Mouse (Mus musculus) monocyte, adult 5-6 weeks (primary cell): ENCODE data around the gene Sh3bp2. TPM values are rescaled to one million over a fixed set of nuclear protein-coding genes. Genes with fewer than 3 reads are reported as not detected.
A peak's percentile ranks its signal among the peaks of the same experiment; 100 is the strongest.

Source experiments
- ATAC-seq: fragments of 153-309, 156-312 bp; replicated peaks from 2 replicates; pipeline ENCODE4 v1.8.0; 2017; ENCODE audit warnings: mild to moderate bottlenecking; ENCODE audit not compliant: low TSS enrichment, insufficient number of reproducible peaks, severe bottlenecking, poor library complexity, low FRiP score
- total RNA-seq: library from RNA; stranded (forward); fragments of 200-1000, 200-491, 200-594 nt; gene quantifications from 3 replicates; pipeline ENCODE4 v1.2.3, GENCODE M21; 2017

Sh3bp2 gene
- total RNA-seq, result 80.1 to 108 TPM (median 88.7 TPM) in 3 replicates

DNA sequence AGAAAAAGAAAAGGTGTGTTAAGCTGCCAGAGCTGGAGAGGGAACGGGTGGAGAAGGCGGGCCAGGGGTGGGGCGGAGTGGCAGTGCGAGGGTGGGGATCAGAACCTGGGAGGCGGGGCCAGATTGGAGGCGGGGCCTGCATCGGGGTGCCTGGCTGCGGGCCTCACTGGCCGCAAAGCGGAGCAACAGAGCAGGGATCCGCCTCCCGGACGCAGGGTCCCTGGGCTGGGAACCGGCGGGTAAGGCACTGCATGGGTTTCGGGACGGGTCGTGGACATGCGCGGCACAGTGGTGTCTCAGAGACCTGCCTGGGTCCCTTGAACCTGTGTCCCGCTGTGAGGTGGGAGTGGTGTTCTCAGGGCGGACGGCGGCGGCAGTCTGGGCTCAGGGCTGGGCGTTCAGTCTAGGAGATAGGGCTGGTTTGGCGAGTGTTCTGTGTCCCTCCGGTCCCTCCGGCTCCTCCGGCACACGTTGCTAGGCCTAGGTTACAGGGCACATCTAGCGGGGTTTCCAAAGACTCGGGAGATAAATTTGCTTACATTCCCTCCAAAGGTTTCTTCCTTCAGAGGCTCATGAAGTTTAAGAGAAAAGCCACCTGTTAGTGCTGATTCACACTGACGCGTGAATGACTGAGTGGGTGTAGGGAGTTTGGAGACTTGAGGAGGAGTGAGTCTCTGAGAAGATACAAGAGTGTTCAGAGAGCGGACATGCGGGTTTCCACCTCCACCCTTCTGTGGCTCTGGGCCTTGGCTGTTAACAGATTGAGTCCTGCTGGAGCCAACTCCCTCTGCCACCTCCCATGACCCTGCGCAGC, at the start of gene Sh3bp2:
Gene Sh3bp2 (plus strand): TSS at position 176 of the 814 bp plus-strand sequence.
- peak; percentile 74 for ATAC-seq

DNA sequence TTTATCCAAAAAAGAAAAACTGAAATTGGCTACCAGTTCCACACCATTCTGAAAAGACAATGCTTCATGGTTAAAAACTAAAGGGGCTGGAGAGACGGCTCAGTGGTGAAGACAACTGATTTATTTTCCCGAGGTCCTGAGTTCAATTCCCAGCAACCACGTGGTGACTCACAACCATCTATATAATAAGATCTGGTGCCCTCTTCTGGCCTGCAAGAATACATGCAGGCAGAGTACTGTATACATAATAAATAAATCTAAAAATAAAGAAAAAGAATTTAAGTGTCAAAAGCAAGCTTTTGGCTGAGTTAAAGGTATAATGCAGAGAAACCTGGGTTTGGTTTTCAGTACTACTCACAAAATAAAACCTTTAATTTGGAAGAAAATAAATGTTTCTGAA, 44.7 kb upstream of the Sh3bp2 start:
- no peak for ATAC-seq

GRCm38 (mm10) chr5:34485731-34486130, 39.9 kb upstream of the Sh3bp2 start:
- ATAC-seq, result no peak

DNA sequence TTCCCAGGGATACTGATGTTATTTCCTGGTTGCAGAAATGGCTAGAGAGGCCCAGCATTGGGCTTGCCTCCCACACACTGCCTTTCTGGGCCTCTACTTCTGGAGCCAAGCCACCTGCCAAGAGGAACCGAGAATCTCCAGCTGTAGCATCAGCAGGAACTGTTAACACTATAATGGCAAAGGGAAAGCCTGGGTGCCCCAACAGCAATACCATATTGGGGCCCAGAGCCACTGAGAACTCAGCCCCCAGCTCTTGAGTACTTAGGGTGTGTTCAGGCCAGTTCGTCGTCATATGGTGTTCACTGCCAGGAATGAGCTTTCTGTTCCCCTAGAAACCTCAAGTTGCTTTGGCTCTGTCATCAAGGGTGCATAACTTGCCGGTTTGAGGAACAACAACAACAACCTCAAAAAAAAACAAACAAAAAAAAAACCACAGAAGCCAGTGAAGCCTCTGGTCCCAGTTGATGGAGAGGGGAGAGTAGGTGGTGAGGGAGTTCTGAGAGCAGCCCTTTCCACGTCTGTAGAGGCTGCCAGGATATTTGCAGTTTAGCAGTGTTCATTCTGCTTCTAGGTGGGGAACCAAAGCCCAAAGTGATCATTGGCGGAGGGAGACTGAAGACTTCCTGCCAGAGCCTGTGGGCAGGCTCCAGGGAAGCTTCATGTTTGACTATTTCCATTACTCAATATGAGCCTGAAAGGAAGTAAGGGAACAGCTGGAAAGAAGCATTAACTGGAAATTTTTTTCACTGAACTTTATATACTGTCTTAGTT, 38.1 kb upstream of the Sh3bp2 start:
- no peak for ATAC-seq

DNA sequence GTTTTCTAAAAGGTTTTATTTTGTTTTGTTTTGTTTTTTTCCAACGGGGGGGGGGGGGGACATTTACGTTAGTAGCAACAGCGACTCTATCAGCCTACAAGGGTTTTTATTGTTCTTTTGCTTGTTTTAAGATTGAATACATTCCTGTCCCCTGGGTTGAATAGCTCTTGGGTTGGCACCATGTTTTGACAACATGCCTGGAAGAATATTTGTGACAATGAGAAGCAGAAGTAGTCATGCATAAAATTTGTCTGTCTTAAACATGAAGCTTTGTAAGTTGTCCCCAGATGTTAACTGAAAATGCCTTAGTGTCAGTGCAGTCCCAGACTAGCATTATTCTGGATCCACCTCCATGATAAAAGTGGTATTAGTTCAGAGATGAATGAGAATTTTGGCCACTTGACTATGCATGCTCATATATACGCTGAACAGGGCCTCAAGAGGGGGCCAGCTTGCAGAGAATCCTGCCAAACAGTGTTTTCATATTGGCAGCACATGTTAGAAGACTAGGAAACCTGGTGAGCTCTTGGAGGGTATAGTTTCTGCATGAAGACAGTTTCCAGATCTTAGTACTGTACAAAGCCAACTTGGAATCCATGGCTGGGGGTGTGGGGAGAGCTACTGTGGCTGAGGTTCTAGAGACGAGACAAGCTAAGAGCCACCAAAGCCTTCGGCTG, 36.8 kb upstream of the Sh3bp2 start:
- no peak for ATAC-seq

GRCm38 (mm10) chr5:34489418-34489787, 36.2 kb upstream of the Sh3bp2 start:
- no peak for ATAC-seq

GRCm38 (mm10) chr5:34496745-34497144, 28.9 kb upstream of the Sh3bp2 start:
- no peak for ATAC-seq

- no peak for ATAC-seq
These were observed 24.8 kb upstream of the Sh3bp2 start for GRCm38 (mm10) chr5:34500886-34501285.

- no peak for ATAC-seq
These were observed 24.1 kb upstream of the Sh3bp2 start for GRCm38 (mm10) chr5:34501588-34501987.

- ATAC-seq, result no peak
These were observed 23.2 kb upstream of the Sh3bp2 start for GRCm38 (mm10) chr5:34502411-34502810.

GRCm38 (mm10) chr5:34502821-34503220, 22.8 kb upstream of the Sh3bp2 start:
- ATAC-seq, result no peak

GRCm38 (mm10) chr5:34512486-34512885, 13.2 kb upstream of the Sh3bp2 start:
- no peak for ATAC-seq

DNA sequence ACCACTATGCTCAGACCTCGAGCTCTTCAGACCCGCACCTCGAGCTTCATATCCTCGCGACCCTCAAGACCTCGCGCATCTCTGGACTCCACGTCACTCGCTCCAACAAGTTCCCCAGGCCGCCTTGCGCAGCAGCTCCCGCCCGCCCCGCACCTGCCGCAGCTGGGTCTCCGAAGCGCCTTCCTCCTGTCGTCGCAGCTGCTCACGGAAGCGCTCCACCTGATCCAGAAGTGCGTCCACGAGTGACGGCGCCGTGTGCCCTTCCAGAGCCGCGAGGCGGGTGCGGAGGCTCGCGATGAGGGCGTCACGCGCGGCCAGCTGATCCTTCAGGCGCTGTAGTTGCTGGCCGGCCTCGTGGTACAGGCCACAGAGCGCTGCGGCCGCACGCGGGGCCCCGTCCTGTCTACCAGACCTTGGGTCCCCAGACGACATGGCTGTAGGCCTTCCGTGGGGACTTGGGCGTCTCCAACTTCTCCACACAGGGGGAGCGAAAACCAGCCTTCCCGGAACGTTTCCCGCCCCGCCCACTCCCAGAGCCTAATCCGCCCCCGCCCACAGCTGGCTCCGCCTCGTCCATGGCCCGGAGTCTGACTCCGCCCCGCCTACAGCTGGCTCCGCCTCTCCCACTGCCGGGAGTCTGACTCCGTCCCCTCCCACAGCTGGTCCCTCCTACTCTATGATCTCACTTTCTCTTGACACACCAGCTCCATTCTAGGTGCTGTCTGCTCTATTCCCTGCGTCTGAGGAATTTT, 12.0 kb upstream of the Sh3bp2 start, which contains the start of gene Tnip2:
Gene Tnip2 (minus strand): TSS at position 526 of the 752 bp plus-strand sequence.
- peak; percentile 91 for ATAC-seq

DNA sequence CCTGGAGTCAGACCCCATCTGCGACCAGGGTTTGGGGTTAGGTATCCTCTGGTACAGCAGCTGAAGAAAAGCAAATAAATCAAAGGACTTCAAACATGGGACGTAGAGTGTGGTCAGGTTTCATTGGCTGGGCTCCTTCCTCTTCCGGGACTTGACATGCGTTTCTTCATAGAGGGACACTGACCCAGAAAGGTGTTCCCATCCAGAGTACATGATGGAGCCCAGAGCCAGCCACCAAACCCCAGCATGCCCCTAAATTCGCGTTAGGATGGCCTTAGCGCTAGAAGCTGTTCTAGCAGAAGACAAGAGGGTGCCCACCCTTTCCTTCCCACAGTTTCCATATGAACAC, 11.4 kb upstream of the Sh3bp2 start:
- peak; percentile 45 for ATAC-seq

GRCm38 (mm10) chr5:34515096-34515495, 10.5 kb upstream of the Sh3bp2 start:
- no peak for ATAC-seq

GRCm38 (mm10) chr5:34517913-34518312, 7.7 kb upstream of the Sh3bp2 start:
- ATAC-seq, result peak; percentile 32

- ATAC-seq, result peak; percentile 63
These were observed 6.2 kb upstream of the Sh3bp2 start for GRCm38 (mm10) chr5:34519389-34519910.

DNA sequence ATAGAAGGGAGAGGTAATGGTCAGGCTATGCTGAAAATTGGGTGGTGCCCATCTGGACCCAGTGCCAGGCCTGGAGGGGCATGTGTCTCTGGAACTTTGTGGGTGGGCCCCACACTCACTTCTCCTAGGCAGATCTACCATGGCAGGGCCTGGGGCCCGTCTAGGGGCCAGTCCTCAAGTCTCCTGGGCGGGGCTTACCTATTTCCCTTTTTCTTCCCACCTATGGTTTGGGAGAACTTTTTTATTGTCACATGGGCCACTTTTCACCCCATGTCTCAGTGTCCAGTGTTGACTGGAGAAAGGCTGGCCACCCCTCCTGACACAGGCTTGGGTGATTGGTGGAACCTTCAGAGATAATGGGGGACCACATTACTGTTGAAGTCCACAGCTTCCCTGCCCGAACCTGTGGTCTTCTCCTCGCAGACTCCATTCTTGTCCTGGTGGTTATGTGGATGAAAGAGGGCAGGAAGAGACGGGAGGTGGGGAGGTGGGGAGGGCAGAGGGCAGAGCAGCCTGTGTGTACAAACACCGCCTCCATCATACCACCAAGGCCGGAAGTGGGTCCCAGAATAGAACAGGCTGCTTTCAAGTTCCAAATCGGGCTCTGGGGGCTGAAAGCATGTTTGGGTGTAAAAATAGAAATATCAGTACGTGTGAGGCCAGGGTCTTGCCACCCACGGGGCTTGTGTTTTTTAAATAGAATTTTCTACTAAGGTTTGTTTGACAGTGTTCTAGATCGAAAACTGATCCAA, 5.0 kb upstream of the Sh3bp2 start:
- peak; percentile 37 for ATAC-seq
